Mouse (Mus musculus): Measurements from ENCODE around the gene Snrpd2.

- TF ChIP-seq CTCF (IDR thresholded peaks at IDR 0.05; ENCODE audit: borderline replicate concordance, extremely low read depth, insufficient read depth, insufficient read length) (no peak), POLR2A (IDR thresholded peaks at IDR 0.05; ENCODE audit: borderline replicate concordance, extremely low read depth, insufficient read depth, insufficient read length, poor library complexity, severe bottlenecking) (no peak)
Observed at GRCm38 (mm10) chr7:19184758-19185157, 35.2 kb downstream of the Snrpd2 start.

Data from brain, embryonic 14.5 days (tissue).